Mouse (Mus musculus) brain, adult 2 months (tissue): ENCODE data around the gene Myo19.

Source experiments
- DNase-seq: peaks from one replicate; pipeline ENCODE4 v3.0.0; 2011; ENCODE audit warnings: low read depth, low spot score

Myo19 gene

GRCm38 (mm10) chr11:84886236-84886635 is 6.3 kb downstream of the Myo19 start:
- DNase-seq: no peak

GRCm38 (mm10) chr11:84886767-84887511 is 7.0 kb downstream of the Myo19 start:
- no peak for DNase-seq

- no peak for DNase-seq
Measured at GRCm38 (mm10) chr11:84888025-84888424, 8.1 kb downstream of the Myo19 start.

GRCm38 (mm10) chr11:84889492-84889891 is 9.5 kb downstream of the Myo19 start:
- DNase-seq: no peak

- peak; percentile 13 for DNase-seq
Measured at GRCm38 (mm10) chr11:84891705-84892104, 11.8 kb downstream of the Myo19 start.

GRCm38 (mm10) chr11:84893113-84893512 is 13.2 kb downstream of the Myo19 start:
- DNase-seq: no peak

- DNase-seq: peak; percentile 75
Measured at GRCm38 (mm10) chr11:84904597-84905144, 24.7 kb downstream of the Myo19 start.

- DNase-seq: no peak
Measured at GRCm38 (mm10) chr11:84907081-84907480, 27.1 kb downstream of the Myo19 start.

- DNase-seq: peak; percentile 72
Measured at GRCm38 (mm10) chr11:84908480-84908879, 28.5 kb downstream of the Myo19 start.

GRCm38 (mm10) chr11:84910411-84910810 is 30.5 kb downstream of the Myo19 start:
- no peak for DNase-seq

- DNase-seq: no peak
Measured at GRCm38 (mm10) chr11:84914673-84915072, 34.7 kb downstream of the Myo19 start.

GRCm38 (mm10) chr11:84916053-84916702 is 36.2 kb downstream of the Myo19 start, which contains the start of gene Znhit3:
Gene Znhit3 (minus strand): TSS chr11:84916366.
- peak; percentile 98 for DNase-seq

- DNase-seq: no peak
Measured at GRCm38 (mm10) chr11:84916703-84917300, 36.9 kb downstream of the Myo19 start.

GRCm38 (mm10) chr11:84918425-84918824 is 38.5 kb downstream of the Myo19 start:
- peak; percentile 87 for DNase-seq

GRCm38 (mm10) chr11:84919276-84919675 is 39.3 kb downstream of the Myo19 start:
- DNase-seq: peak; percentile 56

- no peak for DNase-seq
Measured at GRCm38 (mm10) chr11:84919951-84920350, 40.0 kb downstream of the Myo19 start.

GRCm38 (mm10) chr11:84920981-84921380 is 41.0 kb downstream of the Myo19 start:
- DNase-seq: peak; percentile 69

- no peak for DNase-seq
Measured at GRCm38 (mm10) chr11:84932261-84932660, 52.3 kb downstream of the Myo19 start.

GRCm38 (mm10) chr11:84939508-84940053 is 59.6 kb downstream of the Myo19 start:
- peak; percentile 87 for DNase-seq

GRCm38 (mm10) chr11:84940140-84940539 is 60.2 kb downstream of the Myo19 start:
- DNase-seq: peak; percentile 54

GRCm38 (mm10) chr11:84943948-84944347 is 64.0 kb downstream of the Myo19 start:
- DNase-seq: no peak
